Mouse (Mus musculus) MEL (cell line): ENCODE results near the gene Cdkal1.

Source experiments
- CTCF ChIP-seq, 3 experiments: IDR thresholded peaks in 2 of 3; conservative IDR thresholded peaks in 1 of 3; 2 replicates each; pipeline ENCODE4 v1.5.1; 2011 to 2012; ENCODE audit warnings: low read length in 3 of 3, low read depth in 2 of 3, mild to moderate bottlenecking in 2 of 3, improper control_type of control experiment in 1 of 3, inconsistent platforms in 1 of 3, mixed read lengths in 1 of 3, moderate library complexity in 1 of 3; ENCODE audit not compliant: control insufficient read depth in 1 of 3, insufficient read depth in 1 of 3, poor library complexity in 1 of 3, severe bottlenecking in 1 of 3
- GABPA ChIP-seq: IDR thresholded peaks from 2 replicates; pipeline ENCODE4 v1.6.1; 2012; ENCODE audit warnings: low read depth, mild to moderate bottlenecking, inconsistent platforms, low read length, improper control_type of control experiment, moderate library complexity
- MAX ChIP-seq: IDR thresholded peaks from 2 replicates; pipeline ENCODE4 v1.6.1; 2011; ENCODE audit warnings: low read length, improper control_type of control experiment
- MYC ChIP-seq: IDR thresholded peaks from 2 replicates; pipeline ENCODE4 v1.6.1; 2011; ENCODE audit warnings: low read depth, mild to moderate bottlenecking, low read length, improper control_type of control experiment, moderate library complexity
- POLR2A ChIP-seq, 2 experiments: IDR thresholded peaks; 2 replicates each; pipeline ENCODE4 v1.6.1; 2011 to 2012; ENCODE audit warnings: low read length in 2 of 2, mild to moderate bottlenecking in 2 of 2, control low read depth in 1 of 2, improper control_type of control experiment in 1 of 2, low read depth in 1 of 2, moderate library complexity in 1 of 2; ENCODE audit not compliant: control insufficient read depth in 1 of 2, insufficient read depth in 1 of 2, poor library complexity in 1 of 2
- POLR2AphosphoS2 ChIP-seq: IDR thresholded peaks from 2 replicates; pipeline ENCODE4 v1.6.1; 2011; ENCODE audit warnings: low read length, improper control_type of control experiment
- TAL1 ChIP-seq: IDR thresholded peaks from 2 replicates; pipeline ENCODE4 v1.6.1; 2012; ENCODE audit warnings: mild to moderate bottlenecking, inconsistent platforms, low read length, moderate library complexity, mixed read lengths
- TCF12 ChIP-seq: IDR thresholded peaks from 2 replicates; pipeline ENCODE4 v1.6.1; 2014; ENCODE audit warnings: low read depth, mild to moderate bottlenecking, inconsistent platforms, low read length, improper control_type of control experiment, moderate library complexity
- USF1 ChIP-seq: IDR thresholded peaks from 2 replicates; pipeline ENCODE4 v1.6.1; 2014; ENCODE audit warnings: low read depth, mild to moderate bottlenecking, inconsistent platforms, low read length, improper control_type of control experiment, moderate library complexity
- ZC3H11A ChIP-seq: IDR thresholded peaks from 2 replicates; pipeline ENCODE4 v1.6.1; 2012; ENCODE audit warnings: low read depth, mild to moderate bottlenecking, inconsistent platforms, low read length, improper control_type of control experiment

DNA sequence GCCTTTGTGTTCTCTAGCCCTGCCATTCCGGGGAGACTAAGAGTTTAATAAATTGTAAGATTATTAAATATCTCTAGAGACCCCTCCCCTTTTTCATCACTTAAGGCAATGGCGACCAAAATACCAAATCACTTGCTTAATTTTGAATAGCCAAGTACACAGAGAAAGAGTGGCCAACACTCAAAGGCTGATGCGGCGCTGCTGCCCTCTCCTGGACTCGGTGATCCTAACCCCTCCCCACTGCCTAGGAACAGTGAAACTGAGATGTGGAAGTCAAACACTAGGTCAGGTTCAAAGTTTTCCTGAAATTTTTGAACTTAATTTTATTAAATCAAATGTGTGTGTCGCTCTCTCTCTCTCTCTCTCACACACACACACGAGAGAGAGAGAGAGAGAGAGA is 251.2 kb downstream of the Cdkal1 start:
- TF ChIP-seq CTCF (IDR thresholded peaks at IDR 0.05 in 2 of 3, conservative IDR thresholded peaks at IDR 0.05 in 1 of 3; ENCODE audit: control insufficient read depth in 1 of 3, insufficient read depth in 1 of 3, low read depth in 2 of 3, low read length in 3 of 3, poor library complexity in 1 of 3, severe bottlenecking in 1 of 3) (peak; percentile 43 to 70 (median 53)), USF1 (no peak), MYC (no peak), TAL1 (no peak), TCF12 (no peak), POLR2AphosphoS2 (no peak), MAX (no peak), ZC3H11A (peak; percentile 32; the same call in 1 of the 2 replicates), POLR2A (IDR thresholded peaks at IDR 0.05; ENCODE audit: control insufficient read depth in 1 of 2, insufficient read depth in 1 of 2, low read depth in 1 of 2, low read length in 2 of 2, poor library complexity in 1 of 2) (no peak), GABPA (no peak)
